Mouse (Mus musculus): Measurements from ENCODE around the gene Dpf3.

DNA sequence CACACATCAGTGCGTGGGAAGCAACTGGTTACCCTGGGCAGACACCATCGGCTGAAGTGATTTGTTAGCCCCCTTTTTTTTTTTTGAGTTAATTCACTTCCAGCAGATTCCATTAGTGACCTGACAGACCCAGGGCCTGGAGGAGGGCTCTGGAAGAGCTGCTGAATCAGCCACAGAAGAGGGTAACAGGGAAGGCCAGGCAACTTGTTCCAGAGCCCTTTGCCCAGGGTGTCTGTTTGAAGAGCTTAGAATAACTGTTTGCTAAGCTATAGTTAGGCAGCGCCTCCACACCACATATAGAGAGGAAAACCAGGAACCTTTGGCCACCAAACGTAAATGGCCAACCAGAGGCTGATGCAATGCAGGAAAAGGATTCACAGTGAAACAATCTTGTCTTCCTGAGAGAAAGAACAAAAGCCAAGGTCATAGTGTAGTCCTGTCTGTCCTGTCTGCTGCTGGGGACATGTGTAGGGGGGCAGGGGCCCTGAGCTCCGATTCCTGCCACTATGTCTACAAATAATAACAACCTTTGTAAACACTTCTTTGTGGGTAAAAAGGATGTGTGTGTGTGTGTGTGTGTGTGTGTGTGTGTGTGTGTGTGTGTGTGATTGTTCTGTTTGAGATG is 32.7 kb downstream of the Dpf3 start:
- TF ChIP-seq CTCF (IDR thresholded peaks at IDR 0.05; ENCODE audit: control insufficient read depth, insufficient read depth, insufficient replicate concordance, low read depth, low read length): no peak
- TF ChIP-seq POLR2A (IDR thresholded peaks at IDR 0.05; ENCODE audit: control insufficient read depth, low read depth, low read length): no peak

All from testis, adult 2 months (tissue).